Mouse (Mus musculus) hindbrain, embryonic 11.5 days (tissue): Measurements from ENCODE around the gene Nkain2. TPM values are rescaled to one million over a fixed set of nuclear protein-coding genes. Genes with fewer than 3 reads are reported as not detected.
A peak's percentile ranks its signal among the peaks of the same experiment; 100 is the strongest.

Source experiments
- ATAC-seq: fragments of 200-750 bp; cut with Nextera tagmentation; 2 replicates; pipeline ENCODE4 v1.8.0; 2017; ENCODE audit warnings: mild to moderate bottlenecking, moderate TSS enrichment, moderate library complexity; ENCODE audit not compliant: low FRiP score
- DNase-seq: peaks from one replicate; pipeline ENCODE4 v3.0.0-alpha.2; 2015; ENCODE audit warnings: low spot score
- H3K27ac ChIP-seq: fragments of 300-500 bp; sonication (generic); 2 replicates; pipeline ENCODE4 v1.5.1; 2014; ENCODE audit warnings: mild to moderate bottlenecking, low read depth, low read length
- H3K27me3 ChIP-seq: fragments of 300-500 bp; sonication (generic); 2 replicates; pipeline ENCODE4 v1.6.1; 2014; ENCODE audit warnings: mild to moderate bottlenecking, low read length, moderate library complexity, mixed read lengths; ENCODE audit not compliant: control insufficient read depth, insufficient read depth
- H3K36me3 ChIP-seq: fragments of 300-500 bp; sonication (generic); 2 replicates; pipeline ENCODE4 v1.6.1; 2014; ENCODE audit warnings: mild to moderate bottlenecking, low read length, moderate library complexity, mixed read lengths; ENCODE audit not compliant: control insufficient read depth, insufficient read depth
- H3K4me1 ChIP-seq: fragments of 300-500 bp; sonication (generic); replicated peaks from 2 replicates; pipeline ENCODE4 v1.6.1; 2014; ENCODE audit warnings: low read length, mixed read lengths; ENCODE audit not compliant: control insufficient read depth, insufficient read depth
- H3K4me2 ChIP-seq: fragments of 300-500 bp; sonication (generic); replicated peaks from 2 replicates; pipeline ENCODE4 v1.6.1; 2014; ENCODE audit warnings: mild to moderate bottlenecking, low read depth, low read length
- H3K4me3 ChIP-seq: fragments of 300-500 bp; sonication (generic); 2 replicates; pipeline ENCODE4 v1.5.1; 2014; ENCODE audit warnings: low read depth, low read length
- H3K9ac ChIP-seq: fragments of 300-500 bp; sonication (generic); 2 replicates; pipeline ENCODE4 v1.6.1; 2014; ENCODE audit warnings: low read depth, low read length
- H3K9me3 ChIP-seq: fragments of 300-500 bp; sonication (generic); 2 replicates; pipeline ENCODE4 v1.6.1; 2016; ENCODE audit warnings: low read length; ENCODE audit not compliant: control insufficient read depth
- WGBS: fragments of 180-500 bp; shearing (Covaris S2); extraction: QIAGEN DNeasy Blood & Tissue Kit; methylation state at CpG from one replicate; pipeline ENCODE4 v1.1.7; 2014; 5-methylcytosine and 5-hydroxymethylcytosine counted together
- polyA plus RNA-seq: library from polyadenylated mRNA; unstranded; fragments of >200 nt; fragmentation: Nextera tagmentation; extraction: Ambion mirVana; gene quantifications from 2 replicates; pipeline ENCODE4 v1.2.1, GENCODE M21; 2014

The Nkain2 gene
- polyA plus RNA-seq, 1 experiment from 2014 or later = 1.3 TPM

DNA sequence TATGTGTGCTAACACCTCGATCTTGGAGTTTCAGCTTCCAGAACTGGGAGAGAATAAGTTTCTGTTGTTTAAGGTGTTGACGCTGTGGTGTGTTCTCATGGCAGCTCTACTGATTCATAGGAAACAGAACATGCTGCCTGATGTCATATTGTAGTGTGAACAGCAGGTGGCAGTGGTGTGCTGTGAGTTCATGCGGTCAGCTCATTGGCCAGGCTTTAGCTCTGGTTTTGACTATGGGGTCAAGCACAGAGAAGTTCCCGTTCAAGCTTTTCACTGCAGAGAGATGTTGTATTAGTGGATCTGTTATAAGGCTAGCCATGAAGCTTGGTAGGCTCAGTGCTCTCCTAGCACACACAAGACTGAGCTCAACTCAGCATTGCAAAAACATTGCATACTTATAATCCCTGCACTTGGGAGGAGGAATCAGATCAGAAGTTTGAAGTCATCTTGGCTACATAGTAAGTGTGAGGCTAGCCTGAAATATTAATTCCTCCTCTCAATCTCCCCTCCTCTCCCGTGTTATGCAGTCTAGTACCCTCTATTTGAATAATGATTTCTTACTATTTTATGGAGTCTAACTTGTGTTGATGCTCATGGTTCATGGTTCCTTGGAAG, 1147.7 kb downstream of the Nkain2 start:
- Histone ChIP-seq H3K9me3 (no peaks in the 10 kb centered on the region), H3K4me3 (no peak overlapping the region), H3K27me3 (no peaks in the 10 kb centered on the region), H3K27ac (no peak overlapping the region), H3K4me1 (no peaks in the 10 kb centered on the region), H3K4me2 (no peak overlapping the region), H3K9ac (no peak overlapping the region), H3K36me3 (no peaks in the 10 kb centered on the region)
- ATAC-seq (peak; percentile 87), DNase-seq (peak; percentile 84)
- 24% methylated on average over 5 of the region's 5 CpGs for WGBS

DNA sequence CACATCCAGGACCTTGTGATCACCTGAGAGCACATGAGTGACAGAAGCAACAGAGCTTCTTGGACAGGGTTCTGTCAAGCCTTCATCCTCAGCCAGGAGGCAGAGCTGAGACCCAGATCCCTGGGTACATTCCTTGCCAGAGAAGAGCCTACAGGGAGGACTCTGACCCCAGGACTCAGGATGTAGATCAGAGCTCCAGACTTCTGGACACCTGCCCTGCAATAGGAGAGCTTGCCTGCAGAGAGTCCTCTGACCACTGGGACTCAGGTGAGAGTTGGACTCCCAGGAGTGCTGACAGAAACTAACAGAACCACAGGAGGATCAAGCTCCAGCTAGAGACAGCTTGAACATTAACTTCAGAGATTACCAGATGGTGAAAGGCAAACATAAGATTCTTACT, 1162.2 kb downstream of the Nkain2 start:
- Histone ChIP-seq H3K36me3 (no peaks in the 10 kb centered on the region), H3K4me2 (no peak overlapping the region), H3K27me3 (no peaks in the 10 kb centered on the region), H3K27ac (no peak overlapping the region), H3K9ac (no peak overlapping the region), H3K9me3 (no peaks in the 10 kb centered on the region), H3K4me3 (no peak overlapping the region), H3K4me1 (no peaks in the 10 kb centered on the region)
- no peak for DNase-seq
- ATAC-seq = no peak

DNA sequence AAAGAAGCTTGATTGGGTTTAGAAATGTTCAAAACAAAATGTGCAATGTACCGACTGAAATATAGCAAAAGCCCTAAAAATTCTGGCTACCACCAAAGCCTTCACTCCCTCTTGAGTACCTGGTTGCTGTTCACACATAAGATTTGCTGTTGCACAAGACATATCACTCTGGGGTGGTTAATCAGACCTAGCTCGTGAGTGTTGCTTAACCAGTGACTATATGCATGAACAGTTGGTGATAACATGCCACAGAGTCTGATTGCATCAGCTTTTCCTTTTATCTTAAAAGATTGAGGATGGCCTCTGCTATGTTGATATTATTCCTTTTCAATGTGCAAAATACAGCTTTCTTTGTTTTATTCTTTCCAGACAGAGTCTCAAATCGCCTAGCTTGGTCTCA, 1243.0 kb downstream of the Nkain2 start:
- Histone ChIP-seq H3K4me1 (no peaks in the 10 kb centered on the region), H3K27me3 (no peaks in the 10 kb centered on the region), H3K9me3 (no peaks in the 10 kb centered on the region), H3K9ac (no peak overlapping the region), H3K4me2 (no peak overlapping the region), H3K27ac (no peak overlapping the region), H3K4me3 (no peak overlapping the region), H3K36me3 (no peaks in the 10 kb centered on the region)
- DNase-seq (no peak), ATAC-seq (no peak)
- WGBS = 86% methylated on average over 3 of the region's 3 CpGs

DNA sequence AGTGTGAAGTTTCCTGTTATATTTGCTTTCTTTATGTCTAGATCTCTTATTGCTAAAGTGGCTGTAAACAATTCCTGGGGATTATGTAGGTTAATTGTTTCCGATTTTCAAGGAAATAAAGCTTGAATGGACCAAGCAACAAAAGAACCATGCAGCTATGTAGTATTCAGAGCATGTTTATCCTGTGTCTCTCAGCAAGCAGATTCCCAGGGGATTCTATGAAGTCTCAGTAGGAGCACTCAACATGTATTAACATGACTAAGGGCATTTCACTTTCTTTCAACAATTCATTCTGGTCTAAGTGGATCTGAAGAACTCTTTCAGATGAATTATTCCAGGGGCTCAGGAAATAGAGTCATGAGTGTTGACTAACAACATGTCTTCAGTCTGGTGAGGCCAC, 1244.2 kb downstream of the Nkain2 start:
- no peak for ATAC-seq
- Histone ChIP-seq H3K4me2 (no peak overlapping the region), H3K4me3 (no peak overlapping the region), H3K9ac (no peak overlapping the region), H3K9me3 (no peaks in the 10 kb centered on the region), H3K4me1 (no peaks in the 10 kb centered on the region), H3K36me3 (no peaks in the 10 kb centered on the region), H3K27ac (no peak overlapping the region), H3K27me3 (no peaks in the 10 kb centered on the region)
- WGBS = 71% methylated on average over 1 of the region's 1 CpGs
- no peak for DNase-seq

Other genes with a start within 250 kb of the Nkain2 start
- 0.33 and 0.42 TPM in 2 replicates for gene Trdn, start 190.1 kb upstream of the Nkain2 start, polyA plus RNA-seq